Mouse (Mus musculus) c-Kit-negative CD71-positive TER-119-positive erythroid progenitor cells, embryonic 14.5 days (primary cell): ENCODE measurements around the gene Exoc3l4.

Experiments
- DNase-seq: peaks from one replicate; pipeline ENCODE4 v3.0.0-alpha.2; 2013; ENCODE audit warnings: low read depth, low spot score

Exoc3l4 gene

GRCm38 (mm10) chr12:111434164-111434744 is 17.4 kb downstream of the Exoc3l4 start:
- no peak for DNase-seq

- no peak for DNase-seq
These were observed 18.0 kb downstream of the Exoc3l4 start for GRCm38 (mm10) chr12:111434745-111435327.

DNA sequence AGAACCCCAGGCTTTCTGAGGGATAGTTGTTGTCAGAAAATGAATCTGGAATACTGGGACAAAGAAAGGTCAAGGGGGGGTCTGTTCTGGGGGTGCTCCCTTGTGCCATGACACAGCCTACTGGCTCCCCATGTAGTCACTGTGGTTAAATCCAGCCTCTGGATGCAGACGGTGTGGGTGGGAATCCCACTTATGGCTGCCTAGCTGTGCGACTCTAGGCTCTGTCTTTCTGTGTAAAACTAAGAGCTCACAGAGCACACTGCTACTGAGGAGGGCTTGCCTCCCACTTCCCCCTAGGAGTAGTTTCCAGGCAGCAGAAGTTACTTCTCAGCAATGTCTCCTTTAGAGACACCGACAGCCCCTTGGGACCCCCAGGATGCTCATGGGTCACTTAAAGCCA is 19.4 kb downstream of the Exoc3l4 start:
- DNase-seq, result no peak

- no peak for DNase-seq
These were observed 19.8 kb downstream of the Exoc3l4 start for GRCm38 (mm10) chr12:111436640-111437039.

DNA sequence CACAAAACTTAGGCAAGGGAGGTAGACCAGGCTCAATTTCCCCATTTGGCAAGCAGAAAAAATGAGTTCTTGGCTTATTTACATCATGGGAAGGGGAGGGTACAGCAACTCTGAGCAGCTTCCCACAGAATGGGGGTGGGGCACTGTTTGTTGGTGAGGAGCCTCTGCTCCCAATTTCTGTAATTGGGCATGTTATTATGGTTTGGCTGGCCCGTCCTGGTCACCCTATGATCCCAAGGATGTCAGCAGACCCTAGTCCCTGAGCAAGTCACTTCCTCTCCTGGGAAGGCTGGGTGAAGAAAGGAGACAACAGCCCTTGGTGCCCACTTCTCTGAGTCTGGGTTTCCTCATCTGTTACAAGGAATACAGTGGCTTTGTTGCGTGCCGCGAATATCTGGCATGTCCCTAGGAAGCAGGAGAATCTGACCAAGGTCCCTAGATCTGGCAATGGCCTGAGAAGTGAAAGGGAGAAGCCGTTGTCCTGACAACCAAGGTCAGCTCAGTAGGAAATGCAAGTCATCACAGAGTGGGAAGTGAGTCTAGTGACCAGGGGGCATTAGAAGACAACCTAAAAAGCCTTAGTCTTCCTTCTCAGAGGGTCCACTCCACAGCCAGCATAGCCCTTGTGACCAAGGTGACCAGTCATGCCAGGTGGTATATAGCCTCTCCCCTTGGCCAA is 20.5 kb downstream of the Exoc3l4 start:
- DNase-seq, result no peak

DNA sequence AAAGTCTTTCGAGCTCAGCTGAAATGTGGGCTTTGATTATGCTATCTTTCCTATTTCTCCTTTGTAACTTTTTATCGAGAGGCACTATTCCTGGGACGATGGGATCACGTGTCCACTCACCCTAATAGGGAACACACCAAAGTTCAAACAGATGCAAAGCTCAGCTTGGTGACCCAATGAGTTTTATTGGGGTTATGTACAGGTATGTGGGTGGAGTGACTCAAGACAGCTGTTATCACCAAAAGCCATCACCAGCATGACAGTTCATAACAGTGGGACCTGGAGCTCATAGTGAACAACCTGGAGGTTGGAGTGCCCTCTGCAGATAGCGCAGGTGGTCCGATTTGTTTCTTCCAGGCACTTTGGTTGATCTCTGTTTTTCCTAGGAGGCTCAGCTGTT is 22.0 kb downstream of the Exoc3l4 start:
- no peak for DNase-seq

GRCm38 (mm10) chr12:111440701-111441373 is 24.0 kb downstream of the Exoc3l4 start:
- no peak for DNase-seq

GRCm38 (mm10) chr12:111441523-111441922 is 24.7 kb downstream of the Exoc3l4 start:
- no peak for DNase-seq

GRCm38 (mm10) chr12:111442309-111443010 is 25.6 kb downstream of the Exoc3l4 start, which contains the start of gene Tnfaip2:
Tnfaip2 (plus strand) TSS chr12:111442469.
- peak; percentile 80 for DNase-seq

GRCm38 (mm10) chr12:111443011-111443870 is 26.4 kb downstream of the Exoc3l4 start:
- peak; percentile 93 for DNase-seq

DNA sequence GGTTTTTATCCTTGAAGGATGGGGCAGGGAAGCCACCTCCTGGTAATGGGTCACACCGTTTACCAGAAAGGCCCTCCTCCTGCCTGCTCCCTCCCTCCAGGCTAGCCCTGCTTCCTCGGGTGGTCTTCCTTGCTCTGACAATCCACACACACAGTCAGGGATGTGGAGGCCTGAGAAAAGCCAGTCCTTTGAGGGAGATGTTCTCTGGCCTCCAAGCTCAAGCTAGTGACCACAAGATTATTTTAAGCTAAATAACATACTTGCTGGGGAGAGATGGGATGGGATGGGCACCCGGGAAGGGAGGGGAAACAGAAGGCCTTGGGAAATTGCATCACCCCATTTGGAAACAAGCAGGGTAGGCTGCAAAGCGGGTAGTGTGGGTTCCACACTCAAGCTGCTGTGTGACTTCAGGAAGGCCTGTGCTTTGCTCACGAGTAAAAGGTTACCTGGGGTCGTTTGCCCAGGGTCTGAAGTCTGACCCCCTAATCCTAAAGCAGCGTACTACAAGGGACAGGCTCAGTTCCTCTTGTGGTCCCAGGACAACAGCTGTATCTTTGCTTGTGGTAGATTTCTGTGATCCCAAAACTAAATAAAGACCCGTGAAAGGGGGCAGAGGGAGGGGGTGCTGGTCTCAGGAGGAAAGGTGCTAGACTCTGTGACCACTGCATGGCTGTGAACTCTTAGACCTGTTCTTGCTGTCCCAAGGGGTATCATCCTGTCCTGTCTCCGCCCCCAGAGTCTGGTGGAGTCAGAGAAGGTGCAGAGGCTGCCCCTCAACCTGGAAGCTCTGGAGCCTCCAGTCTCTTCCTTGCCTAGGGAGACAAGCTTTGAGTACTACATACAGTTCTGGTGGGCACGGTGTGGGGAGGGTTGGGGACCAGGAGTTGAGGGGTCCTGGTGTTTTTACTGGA is 27.4 kb downstream of the Exoc3l4 start:
- no peak for DNase-seq

DNA sequence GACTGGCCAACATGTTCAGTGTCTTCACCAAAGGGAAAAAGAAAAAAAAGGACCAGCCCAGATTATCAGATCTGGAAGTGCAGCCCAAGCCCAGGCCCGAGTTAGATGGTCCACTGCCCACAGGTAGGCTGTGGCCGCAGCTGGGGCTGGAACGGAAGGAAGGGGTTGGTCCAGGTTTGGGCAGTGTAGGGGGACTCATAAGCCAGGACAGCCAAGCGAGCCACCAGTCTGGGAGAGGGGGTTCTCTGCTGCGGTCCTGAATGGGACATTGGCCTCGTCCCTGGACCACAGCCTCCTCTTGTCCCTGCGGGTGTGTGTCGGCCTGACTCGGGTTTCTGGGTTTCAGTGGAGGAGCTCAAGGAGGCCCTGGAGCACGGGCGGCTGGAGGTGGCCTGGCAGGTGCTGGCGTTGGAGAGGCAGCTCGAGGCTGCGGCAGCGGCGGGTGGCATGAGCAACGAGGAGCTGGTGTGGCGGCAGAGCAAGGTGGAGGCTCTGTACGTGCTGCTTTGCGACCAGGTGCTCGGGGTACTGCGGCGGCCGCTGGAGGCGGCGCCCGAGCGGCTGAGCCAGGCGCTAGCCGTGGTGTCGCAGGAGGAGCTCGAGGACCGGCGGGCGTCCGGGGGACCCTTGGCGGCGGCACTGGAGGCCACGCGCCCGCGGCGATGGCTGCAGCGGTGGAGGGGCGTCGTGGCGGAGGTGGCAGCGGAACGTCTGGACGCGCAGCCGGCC is 28.5 kb downstream of the Exoc3l4 start:
- DNase-seq, result no peak

- DNase-seq, result no peak
These were observed 29.2 kb downstream of the Exoc3l4 start for GRCm38 (mm10) chr12:111445890-111446613.

- no peak for DNase-seq
These were observed 29.9 kb downstream of the Exoc3l4 start for GRCm38 (mm10) chr12:111446745-111447144.

GRCm38 (mm10) chr12:111447350-111447749 is 30.5 kb downstream of the Exoc3l4 start:
- DNase-seq, result no peak

- no peak for DNase-seq
These were observed 31.3 kb downstream of the Exoc3l4 start for GRCm38 (mm10) chr12:111447898-111448760.

DNA sequence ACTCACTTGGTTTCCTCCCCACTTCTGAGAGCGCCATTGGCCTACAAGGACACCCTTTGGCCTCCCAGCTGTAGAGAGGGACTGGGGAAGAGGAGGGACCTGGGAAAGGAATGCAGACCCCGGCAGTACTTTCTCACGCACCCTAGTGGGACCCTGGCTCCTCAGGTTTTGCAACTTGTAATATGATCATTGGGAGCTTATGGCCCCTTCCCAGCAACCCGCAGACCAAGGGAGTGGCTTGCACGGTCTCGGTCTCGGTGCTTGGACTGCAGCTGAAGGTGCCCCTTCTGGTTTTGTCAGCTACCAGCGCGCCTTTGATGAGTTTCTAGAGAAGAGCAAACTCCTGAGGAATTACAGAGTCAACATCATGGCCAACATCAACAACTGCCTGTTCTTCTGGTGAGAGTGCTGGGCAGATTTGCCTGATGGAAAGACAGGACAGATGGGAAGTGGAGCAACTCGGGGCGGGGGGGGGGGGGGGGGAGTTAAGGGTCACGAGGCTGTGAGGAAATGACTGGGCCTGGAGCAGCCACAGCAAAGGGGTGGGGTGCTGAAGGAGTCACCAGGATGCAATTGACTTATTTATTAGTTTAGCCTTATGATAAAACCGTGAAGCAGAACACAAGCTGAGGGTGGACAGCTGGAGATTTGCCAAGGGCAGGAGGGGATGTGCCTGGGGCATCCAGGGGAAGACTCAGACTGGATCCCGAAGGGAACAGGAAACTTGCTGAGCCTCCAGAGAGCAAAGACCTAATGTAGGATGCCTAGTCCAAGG is 32.3 kb downstream of the Exoc3l4 start:
- no peak for DNase-seq
